Mouse (Mus musculus) midbrain, embryonic 11.5 days (tissue): ENCODE measurements at regions not wholly inside any gene's neighbourhood (a gene's known extent, or its start where the extent isn't known, plus 50 kb on each side); places are given as distances from the start of the nearest gene placed in this dataset.

Source experiments
- ATAC-seq: fragments of 200-750 bp; cut with Nextera tagmentation; 2 replicates; pipeline ENCODE4 v1.8.0; 2017; ENCODE audit warnings: moderate TSS enrichment, moderate library complexity; ENCODE audit not compliant: low FRiP score
- DNase-seq: peaks from one replicate; pipeline ENCODE4 v3.0.0; 2015; ENCODE audit warnings: low spot score; ENCODE audit errors: missing footprints
- H3K27ac ChIP-seq: fragments of 300-500 bp; sonication (generic); 2 replicates; pipeline ENCODE4 v1.5.1; 2014; ENCODE audit warnings: low read depth, low read length
- H3K27me3 ChIP-seq: fragments of 300-500 bp; sonication (generic); 2 replicates; pipeline ENCODE4 v1.6.1; 2014; ENCODE audit warnings: mild to moderate bottlenecking, low read length, moderate library complexity, mixed read lengths; ENCODE audit not compliant: control insufficient read depth, insufficient read depth
- H3K36me3 ChIP-seq: fragments of 300-500 bp; sonication (generic); 2 replicates; pipeline ENCODE4 v1.6.1; 2014; ENCODE audit warnings: mild to moderate bottlenecking, low read length, moderate library complexity, mixed read lengths; ENCODE audit not compliant: control insufficient read depth, insufficient read depth
- H3K4me1 ChIP-seq: fragments of 300-500 bp; sonication (generic); 2 replicates; pipeline ENCODE4 v1.6.1; 2014; ENCODE audit warnings: low read length; ENCODE audit not compliant: control insufficient read depth, insufficient read depth
- H3K4me2 ChIP-seq: fragments of 300-500 bp; sonication (generic); 2 replicates; pipeline ENCODE4 v1.6.1; 2014; ENCODE audit warnings: mild to moderate bottlenecking, moderate library complexity
- H3K4me3 ChIP-seq: fragments of 300-500 bp; sonication (generic); 2 replicates; pipeline ENCODE4 v1.5.1; 2014; ENCODE audit warnings: low read depth, low read length
- H3K9ac ChIP-seq: fragments of 300-500 bp; sonication (generic); 2 replicates; pipeline ENCODE4 v1.6.1; 2014; ENCODE audit warnings: low read length
- H3K9me3 ChIP-seq: fragments of 300-500 bp; sonication (generic); 2 replicates; pipeline ENCODE4 v1.6.1; 2016; ENCODE audit warnings: low read length; ENCODE audit not compliant: control insufficient read depth
- WGBS: fragments of 180-500 bp; shearing (Covaris S2); extraction: QIAGEN DNeasy Blood & Tissue Kit; methylation state at CpG from one replicate; pipeline ENCODE4 v1.1.7; 2014; 5-methylcytosine and 5-hydroxymethylcytosine counted together

DNA sequence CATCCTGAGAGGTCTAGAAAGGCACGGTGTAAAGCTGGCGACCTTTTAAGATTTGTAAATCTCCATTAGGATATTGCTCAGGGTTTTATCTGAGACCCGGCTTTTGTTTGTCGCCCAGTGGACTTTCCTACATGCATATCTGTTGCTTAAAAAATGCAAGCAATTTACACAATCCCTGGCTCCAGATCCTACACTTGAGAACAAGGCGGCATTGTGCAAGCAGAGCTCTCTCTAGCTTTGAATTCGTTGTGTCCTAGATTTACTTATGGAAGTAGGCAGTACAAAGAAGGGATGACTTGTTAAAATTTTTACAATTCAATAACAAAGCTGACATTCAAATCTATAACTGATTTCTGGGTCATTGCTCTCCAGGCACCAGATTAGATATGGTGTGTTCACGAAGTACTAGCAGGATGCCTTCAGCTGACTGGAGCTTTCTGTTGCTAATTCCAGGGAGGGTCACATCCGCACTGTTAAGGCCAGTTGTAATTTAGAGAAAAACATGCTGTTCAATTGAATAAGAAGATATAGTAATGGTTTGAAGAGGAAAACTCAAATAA lies 62.2 kb upstream of the Teddm2 start:
- ATAC-seq (no peak), DNase-seq (peak; percentile 74)
- no peak overlapping the region for H3K9ac ChIP-seq
- H3K9me3 ChIP-seq = no peaks in the 10 kb centered on the region
- no peak overlapping the region for H3K4me2 ChIP-seq
- 53% methylated on average over 8 of the region's 8 CpGs for WGBS
- H3K27ac ChIP-seq = no peak overlapping the region
- no peaks in the 10 kb centered on the region for H3K36me3 ChIP-seq
- no peak overlapping the region for H3K4me3 ChIP-seq
- H3K27me3 ChIP-seq = no peaks in the 10 kb centered on the region
- H3K4me1 ChIP-seq = no peaks in the 10 kb centered on the region

DNA sequence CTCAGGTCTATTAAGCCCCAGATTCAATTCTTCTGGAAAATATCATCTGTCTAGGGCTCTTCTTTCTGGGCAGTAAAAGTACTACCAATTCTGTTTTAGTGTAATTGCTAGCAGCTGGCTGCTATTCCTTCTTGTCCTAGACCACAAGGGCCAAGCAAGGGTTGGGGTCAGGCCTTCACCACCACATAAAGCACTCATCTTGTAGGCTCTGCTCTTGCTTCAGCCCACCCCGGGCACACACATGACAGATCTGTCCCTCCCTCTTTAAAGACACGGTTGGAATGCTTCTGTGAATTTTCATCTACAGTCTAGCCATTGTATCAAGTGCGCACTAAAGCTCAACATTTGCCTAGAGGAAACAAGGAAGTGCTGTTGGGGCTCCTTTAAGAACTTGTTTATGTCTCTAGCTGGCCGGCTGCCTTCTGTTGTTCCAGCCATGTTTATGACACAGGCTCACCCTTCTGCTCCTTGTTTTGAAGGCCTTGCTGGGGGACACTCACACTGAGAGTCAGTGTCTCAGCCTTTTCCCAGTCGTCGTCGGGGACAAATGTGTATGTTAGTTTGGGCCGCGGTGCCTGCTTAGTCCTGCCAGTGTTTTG lies 63.8 kb upstream of the Teddm2 start:
- DNase-seq (peak; percentile 53), ATAC-seq (no peak)
- Histone ChIP-seq H3K9me3 (no peaks in the 10 kb centered on the region), H3K27me3 (no peaks in the 10 kb centered on the region), H3K27ac (no peak overlapping the region), H3K4me3 (no peak overlapping the region), H3K4me2 (no peak overlapping the region), H3K9ac (no peak overlapping the region), H3K4me1 (no peaks in the 10 kb centered on the region), H3K36me3 (no peaks in the 10 kb centered on the region)
- WGBS = 84% methylated on average over 9 of the region's 9 CpGs

DNA sequence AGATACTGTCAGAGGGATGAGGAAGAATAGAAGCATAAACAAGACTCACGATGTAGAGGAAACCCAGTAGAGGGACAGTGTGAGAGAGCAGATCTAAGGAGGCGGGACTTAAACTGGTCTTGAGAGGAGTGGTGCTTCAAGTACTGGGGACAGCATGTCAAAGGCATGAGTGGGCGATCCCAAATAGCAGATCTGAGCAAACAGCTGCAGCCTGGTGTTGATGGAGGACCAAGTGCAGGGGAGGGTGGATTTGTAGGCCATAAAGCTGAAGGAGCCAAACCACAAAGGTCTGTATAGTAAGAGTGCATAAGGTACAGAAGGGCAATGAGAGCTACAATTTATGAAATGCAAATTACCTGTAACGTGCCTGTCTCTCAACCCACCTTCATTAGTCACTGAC lies 69.4 kb upstream of the Teddm2 start:
- no peaks in the 10 kb centered on the region for H3K9me3 ChIP-seq
- H3K4me1 ChIP-seq = no peaks in the 10 kb centered on the region
- no peak overlapping the region for H3K4me3 ChIP-seq
- ATAC-seq = no peak
- no peak for DNase-seq
- no peaks in the 10 kb centered on the region for H3K36me3 ChIP-seq
- no peak overlapping the region for H3K4me2 ChIP-seq
- WGBS = 84% methylated on average over 4 of the region's 4 CpGs
- no peaks in the 10 kb centered on the region for H3K27me3 ChIP-seq
- H3K27ac ChIP-seq = no peak overlapping the region
- no peak overlapping the region for H3K9ac ChIP-seq

DNA sequence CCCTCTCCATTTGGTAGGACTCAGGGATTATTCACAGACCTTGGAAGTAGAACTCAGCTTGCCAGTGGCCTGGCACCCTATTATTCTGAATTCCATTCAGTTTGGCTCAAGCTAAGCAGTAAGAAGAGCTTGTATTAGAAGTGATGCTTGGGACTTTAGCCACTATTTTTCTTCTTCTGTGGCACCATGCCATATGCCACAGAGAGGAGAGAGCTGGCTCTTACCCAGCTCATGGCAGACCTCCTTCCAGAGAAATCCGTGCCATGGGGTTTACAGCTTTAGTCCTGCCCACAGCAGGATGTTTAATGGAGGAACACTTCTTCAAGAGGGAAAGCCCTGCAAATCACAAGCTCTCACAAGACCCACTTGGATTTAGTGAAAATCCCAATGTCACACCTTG lies 74.3 kb upstream of the Teddm2 start:
- H3K36me3 ChIP-seq = no peaks in the 10 kb centered on the region
- no peak overlapping the region for H3K27ac ChIP-seq
- no peaks in the 10 kb centered on the region for H3K9me3 ChIP-seq
- 86% methylated on average over 1 of the region's 1 CpGs for WGBS
- no peak overlapping the region for H3K4me3 ChIP-seq
- ATAC-seq (no peak), DNase-seq (no peak)
- no peak overlapping the region for H3K4me2 ChIP-seq
- peaks cover 9% of the 10 kb centered on the region; the same call in 1 of the 2 replicates for H3K4me1 ChIP-seq
- no peaks in the 10 kb centered on the region for H3K27me3 ChIP-seq
- H3K9ac ChIP-seq = no peak overlapping the region

DNA sequence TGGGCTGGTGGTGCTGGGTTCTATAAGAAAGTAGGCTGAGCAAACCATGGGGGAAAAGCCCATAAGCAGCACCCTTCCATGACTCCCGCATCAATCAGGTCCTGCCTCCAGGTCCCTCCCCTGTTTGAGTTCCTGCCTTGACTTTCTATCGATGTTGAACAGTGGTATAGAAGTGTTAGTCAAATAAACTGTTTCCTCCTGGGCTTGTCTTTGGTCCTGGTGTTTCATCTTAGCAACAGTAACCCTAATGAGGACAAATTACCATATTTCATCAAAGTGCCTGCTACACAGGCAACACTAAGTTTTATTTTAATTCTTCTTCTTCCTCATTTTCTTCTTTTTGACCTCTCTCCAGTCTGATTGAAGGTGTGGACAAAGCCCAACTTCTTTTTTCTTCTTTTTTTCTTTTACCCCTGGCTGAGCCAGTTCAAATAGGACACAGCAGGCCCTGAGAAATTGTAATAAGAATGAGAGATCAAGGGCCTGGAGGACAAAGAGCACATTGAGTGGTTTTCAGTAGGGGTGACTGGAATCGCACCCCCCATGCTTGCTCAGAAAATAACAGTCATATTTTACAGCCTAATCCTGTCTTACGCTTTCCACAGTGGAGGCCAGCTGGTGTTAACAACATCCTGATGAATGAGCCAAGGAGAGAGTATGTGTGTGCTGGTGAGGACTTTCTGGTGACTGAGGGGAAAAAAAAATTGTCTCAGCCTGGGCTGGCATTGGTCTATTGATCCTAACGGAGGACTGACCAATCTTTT lies 78.1 kb upstream of the Teddm2 start:
- H3K27me3 ChIP-seq = no peaks in the 10 kb centered on the region
- no peak overlapping the region for H3K9ac ChIP-seq
- no peak overlapping the region for H3K27ac ChIP-seq
- no peak overlapping the region for H3K4me3 ChIP-seq
- no peaks in the 10 kb centered on the region for H3K9me3 ChIP-seq
- ATAC-seq = peak; percentile 87
- 15% methylated on average over 5 of the region's 5 CpGs for WGBS
- no peak for DNase-seq
- no peaks in the 10 kb centered on the region for H3K36me3 ChIP-seq
- H3K4me2 ChIP-seq = no peak overlapping the region
- peaks cover 9% of the 10 kb centered on the region; the same call in 1 of the 2 replicates for H3K4me1 ChIP-seq

DNA sequence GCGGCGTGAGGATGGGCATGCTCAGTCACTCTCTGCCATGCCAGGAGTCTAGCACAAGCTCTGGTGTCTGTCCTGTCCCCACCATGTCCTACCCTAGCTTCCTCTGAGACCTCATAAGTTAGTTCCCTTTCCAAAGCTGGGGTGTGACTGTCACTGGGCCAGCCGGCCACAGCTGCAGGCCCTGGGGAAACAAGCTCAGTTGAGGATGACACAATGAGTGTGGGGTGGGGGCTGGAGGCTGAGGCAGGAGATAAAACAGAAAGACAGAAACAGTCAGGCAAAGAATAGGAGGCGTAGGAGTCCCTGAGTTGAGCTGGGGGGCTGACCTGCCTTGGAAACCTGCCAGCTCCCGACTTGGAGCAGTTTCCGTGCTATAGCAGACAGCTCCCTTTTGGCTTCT lies 80.9 kb upstream of the Teddm2 start:
- ATAC-seq (no peak), DNase-seq (no peak)
- Histone ChIP-seq H3K9ac (no peak overlapping the region), H3K4me3 (no peak overlapping the region), H3K4me2 (no peak overlapping the region), H3K9me3 (no peaks in the 10 kb centered on the region), H3K27ac (no peak overlapping the region), H3K4me1 (peaks cover 9% of the 10 kb centered on the region; the same call in 1 of the 2 replicates), H3K27me3 (no peaks in the 10 kb centered on the region), H3K36me3 (no peaks in the 10 kb centered on the region)
- WGBS = 80% methylated on average over 6 of the region's 6 CpGs

DNA sequence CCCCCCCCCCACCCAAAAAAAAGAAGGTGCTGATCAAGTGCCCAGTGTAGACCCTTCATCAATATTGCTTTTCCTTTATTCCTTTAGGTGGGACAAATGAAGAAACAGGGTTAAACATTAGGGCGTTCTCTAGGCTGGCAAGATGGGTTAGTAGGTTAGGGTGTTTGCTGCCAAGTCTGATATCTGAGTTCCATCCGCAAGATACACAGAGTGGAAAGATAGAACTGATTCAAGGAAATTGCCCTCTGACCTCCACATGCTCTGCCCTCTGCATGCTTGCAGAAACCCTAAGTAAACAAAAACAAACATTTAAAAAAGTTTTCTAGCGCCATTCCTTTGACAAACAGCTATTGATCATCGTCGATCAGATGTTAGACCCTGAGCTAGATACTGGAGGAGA lies 85.6 kb upstream of the Teddm2 start:
- Histone ChIP-seq H3K9ac (no peak overlapping the region), H3K4me1 (no peaks in the 10 kb centered on the region), H3K36me3 (no peaks in the 10 kb centered on the region), H3K27ac (no peak overlapping the region), H3K4me2 (no peak overlapping the region), H3K27me3 (no peaks in the 10 kb centered on the region), H3K9me3 (no peaks in the 10 kb centered on the region), H3K4me3 (no peak overlapping the region)
- ATAC-seq (no peak), DNase-seq (no peak)
- WGBS = 95% methylated on average over 5 of the region's 5 CpGs

DNA sequence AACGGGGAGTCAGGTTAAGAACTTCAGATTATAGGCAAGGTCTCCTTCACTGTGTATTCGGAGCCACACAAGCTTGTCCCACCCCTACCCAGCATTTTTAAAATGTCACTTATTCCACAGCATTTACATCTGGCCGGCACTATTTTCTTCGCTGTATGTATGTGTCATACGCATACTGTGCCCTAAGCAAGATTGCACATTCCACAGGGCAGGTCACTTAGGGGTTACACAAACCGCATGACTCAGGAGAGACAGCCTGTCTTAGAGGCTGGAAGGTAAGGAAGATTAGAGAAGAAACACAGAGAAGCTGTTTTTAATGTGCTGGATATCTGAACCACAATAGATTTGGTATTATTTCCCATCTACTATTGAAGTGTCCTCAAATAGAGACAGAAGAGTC lies 86.6 kb upstream of the Teddm2 start:
- Histone ChIP-seq H3K4me3 (no peak overlapping the region), H3K4me2 (no peak overlapping the region), H3K27me3 (no peaks in the 10 kb centered on the region), H3K9me3 (no peaks in the 10 kb centered on the region), H3K4me1 (no peaks in the 10 kb centered on the region), H3K36me3 (no peaks in the 10 kb centered on the region), H3K9ac (no peak overlapping the region), H3K27ac (no peak overlapping the region)
- 85% methylated on average over 6 of the region's 6 CpGs for WGBS
- no peak for DNase-seq
- ATAC-seq = no peak

DNA sequence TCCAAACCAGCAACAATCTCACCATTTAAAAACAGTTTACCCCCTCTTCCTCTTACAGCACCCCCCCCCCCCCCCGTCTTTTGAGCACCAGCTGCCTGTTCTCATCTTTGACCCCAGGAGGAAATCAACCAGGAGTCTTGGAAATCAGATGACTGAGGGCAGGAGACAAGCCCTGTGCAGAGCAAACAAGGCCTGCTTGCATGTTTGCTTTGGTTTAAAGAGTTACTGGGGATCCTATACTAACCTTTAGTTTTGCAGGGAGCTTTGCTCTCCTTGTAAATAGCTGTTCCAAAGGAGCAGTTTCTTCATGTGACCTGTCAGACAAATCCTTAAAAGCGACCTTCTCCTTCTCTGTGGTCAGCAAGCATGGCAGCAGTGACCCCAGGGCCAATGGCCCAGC lies 88.3 kb upstream of the Teddm2 start:
- DNase-seq (no peak), ATAC-seq (no peak)
- Histone ChIP-seq H3K4me3 (no peak overlapping the region), H3K4me1 (no peaks in the 10 kb centered on the region), H3K4me2 (no peak overlapping the region), H3K9me3 (no peaks in the 10 kb centered on the region), H3K27me3 (no peaks in the 10 kb centered on the region), H3K27ac (no peak overlapping the region), H3K9ac (no peak overlapping the region), H3K36me3 (no peaks in the 10 kb centered on the region)
- WGBS = 65% methylated on average over 2 of the region's 2 CpGs
